Mouse (Mus musculus): ENCODE results near the gene Rora.

DNA sequence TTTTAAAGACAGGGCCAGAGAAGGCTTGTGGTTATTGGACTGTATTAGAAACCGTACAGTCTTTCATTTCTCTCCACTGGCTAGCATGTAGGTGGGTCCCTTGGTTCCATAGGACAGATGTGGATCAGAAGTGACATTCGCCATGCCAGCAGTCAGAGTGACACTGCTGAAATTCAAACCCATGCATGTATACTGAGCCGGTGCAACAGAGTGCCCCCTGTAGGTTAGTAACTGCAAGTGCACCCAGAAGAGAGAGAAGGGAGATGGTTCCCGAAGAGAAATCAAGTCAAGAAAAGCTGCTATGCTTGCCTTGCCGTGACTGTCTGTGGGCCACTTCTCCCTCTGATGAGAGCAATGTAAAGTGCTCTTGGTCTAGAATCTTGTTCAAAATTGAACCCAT, 507.2 kb downstream of the Rora start:
- no peak for TF ChIP-seq CTCF (IDR thresholded peaks at IDR 0.05; ENCODE audit: control insufficient read depth, insufficient read depth, low read length)
- TF ChIP-seq POLR2A (IDR thresholded peaks at IDR 0.05; ENCODE audit: borderline replicate concordance, control insufficient read depth, low read depth, low read length) = no peak
